Mouse (Mus musculus) common myeloid progenitor, adult 5-6 weeks (primary cell): ENCODE data around the gene Eya2. TPM values are rescaled to one million over a fixed set of nuclear protein-coding genes. Genes with fewer than 3 reads are reported as not detected.
A peak's percentile ranks its signal among the peaks of the same experiment; 100 is the strongest.
"Not testable (repeated sequence)": the region's sequence is repeated elsewhere in the genome, so short reads cannot be mapped to it uniquely, and the experiment has no call there.

Source experiments
- ATAC-seq: replicated peaks from 2 replicates; pipeline ENCODE4 v1.8.0; 2016; ENCODE audit warnings: low read depth, mild to moderate bottlenecking, moderate TSS enrichment, inconsistent platforms; ENCODE audit not compliant: poor library complexity, severe bottlenecking
- total RNA-seq: library from RNA; stranded (forward); fragments of 200-1000, 187-1606 nt; gene quantifications from 2 replicates; pipeline ENCODE4 v1.2.3, GENCODE M21; 2017

Eya2 gene
- total RNA-seq, 1 experiment from 2014 or later: 15.0 TPM

- ATAC-seq: not testable (repeated sequence)
Observed at GRCm38 (mm10) chr2:165800174-165800573, 205.3 kb downstream of the Eya2 start.

- ATAC-seq: no peak
Observed at GRCm38 (mm10) chr2:165808179-165808975, 213.5 kb downstream of the Eya2 start.

GRCm38 (mm10) chr2:165809091-165809490 is 214.3 kb downstream of the Eya2 start:
- no peak; the same call in 1 of the 2 replicates for ATAC-seq

- ATAC-seq: no peak
Observed at GRCm38 (mm10) chr2:165809901-165810477, 215.2 kb downstream of the Eya2 start.

- peak; percentile 78 for ATAC-seq
Observed at GRCm38 (mm10) chr2:165811536-165811935, 216.7 kb downstream of the Eya2 start.

- ATAC-seq: no peak
Observed at GRCm38 (mm10) chr2:165812889-165813288, 218.1 kb downstream of the Eya2 start.

- ATAC-seq: no peak
Observed at GRCm38 (mm10) chr2:165815103-165815880, 220.5 kb downstream of the Eya2 start.

GRCm38 (mm10) chr2:165817437-165817836 is 222.6 kb downstream of the Eya2 start:
- no peak for ATAC-seq

- no peak for ATAC-seq
Observed at GRCm38 (mm10) chr2:165818570-165818969, 223.7 kb downstream of the Eya2 start.

- ATAC-seq: peak; percentile 85
Observed at GRCm38 (mm10) chr2:165818985-165819948, 224.4 kb downstream of the Eya2 start.

GRCm38 (mm10) chr2:165820073-165820472 is 225.2 kb downstream of the Eya2 start:
- no peak for ATAC-seq

GRCm38 (mm10) chr2:165820504-165821095 is 225.8 kb downstream of the Eya2 start:
- ATAC-seq: no peak

Other genes with a start within 250 kb of the Eya2 start
- gene Zfp663, start 226.3 kb upstream of the Eya2 start, total RNA-seq: not detected in 2 replicates
- not detected in 2 replicates for gene Zfp334, start 206.8 kb upstream of the Eya2 start, total RNA-seq
- not detected in 2 replicates for gene Ocstamp, start 194.6 kb upstream of the Eya2 start, total RNA-seq
- gene Slc13a3, start 121.8 kb upstream of the Eya2 start, total RNA-seq: not detected in 2 replicates
- gene Trp53rka, start 101.7 kb upstream of the Eya2 start, total RNA-seq: 6.4 and 12.4 TPM in 2 replicates
- 0.15 and 0.64 TPM in 2 replicates for gene Slc2a10, start 91.2 kb upstream of the Eya2 start, total RNA-seq